Mouse (Mus musculus) macrophage (primary cell): ENCODE data around the gene Trim67. TPM values are rescaled to one million over a fixed set of nuclear protein-coding genes. Genes with fewer than 3 reads are reported as not detected.
A peak's percentile ranks its signal among the peaks of the same experiment; 100 is the strongest.
"Not testable (repeated sequence)": the region's sequence is repeated elsewhere in the genome, so short reads cannot be mapped to it uniquely, and the experiment has no call there.

ENCODE experiments used
- H3K27ac ChIP-seq: fragments of 350-480 bp; formaldehyde crosslinking; 2 replicates; pipeline ENCODE4 v1.9.0; 2021
- H3K36me3 ChIP-seq: fragments of 350-480 bp; formaldehyde crosslinking; 2 replicates; pipeline ENCODE4 v1.9.0; 2021; ENCODE audit errors: inconsistent target
- H3K4me3 ChIP-seq: fragments of 350-480 bp; formaldehyde crosslinking; 2 replicates; pipeline ENCODE4 v1.9.0; 2021; ENCODE audit errors: inconsistent target
- H3K79me2 ChIP-seq: fragments of 350-480 bp; formaldehyde crosslinking; 2 replicates; pipeline ENCODE4 v1.9.0; 2021; ENCODE audit errors: inconsistent target
- WGBS: methylation state at CpG from one replicate; pipeline ENCODE4 v1.1.7; 2026; ENCODE audit warnings: inconsistent platforms; ENCODE audit not compliant: missing documents; 5-methylcytosine and 5-hydroxymethylcytosine counted together
- polyA plus RNA-seq: library from polyadenylated mRNA; stranded (reverse); fragments of 250-400 nt; gene quantifications from 3 replicates; pipeline ENCODE4 v1.2.4, GENCODE M21; 2018; ENCODE audit warnings: inconsistent platforms

The Trim67 gene
- polyA plus RNA-seq, 1 experiment from 2014 or later: not detected

DNA sequence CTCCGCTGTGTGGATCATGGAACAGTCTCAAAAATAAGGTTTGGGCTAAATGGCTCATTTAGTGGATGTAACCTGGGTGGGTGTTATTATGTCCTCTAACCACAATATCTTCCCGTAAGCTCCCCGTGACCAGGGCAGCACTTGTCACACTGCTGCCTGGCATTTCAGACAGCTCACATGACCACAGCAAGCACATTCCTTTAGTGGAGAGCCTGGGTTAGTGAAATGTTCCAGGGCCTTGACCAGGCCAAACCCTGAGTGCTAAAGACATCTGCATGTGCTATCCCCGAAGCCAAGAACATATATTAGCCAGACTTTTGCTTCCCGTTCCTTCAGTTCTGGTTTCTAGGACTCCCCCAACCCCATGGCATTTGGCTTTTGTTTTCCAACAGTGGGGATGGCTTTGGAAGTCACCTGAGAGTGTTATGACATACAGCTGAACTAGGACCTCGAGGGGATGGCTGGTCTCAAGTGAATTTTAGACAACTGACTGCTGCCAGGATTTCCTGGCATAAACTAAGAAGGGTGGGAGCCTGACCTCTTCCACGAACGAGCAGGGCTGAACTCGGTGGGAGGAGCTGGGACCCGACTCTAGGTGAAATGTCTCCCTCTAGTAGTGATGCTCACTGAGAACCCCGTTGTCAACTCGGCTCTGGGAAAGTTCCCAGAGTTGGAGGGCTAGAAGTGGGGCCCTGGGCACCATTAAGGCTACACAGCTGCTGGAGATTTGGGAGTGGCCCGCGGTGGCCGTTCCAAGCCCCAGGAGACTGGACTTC lies 40.7 kb downstream of the Trim67 start:
- Histone ChIP-seq H3K36me3 (no peaks in the 10 kb centered on the region), H3K4me3 (no peak overlapping the region), H3K79me2 (no peaks in the 10 kb centered on the region), H3K27ac (no peak overlapping the region)
- WGBS: 48% methylated on average over 15 of the region's 15 CpGs

DNA sequence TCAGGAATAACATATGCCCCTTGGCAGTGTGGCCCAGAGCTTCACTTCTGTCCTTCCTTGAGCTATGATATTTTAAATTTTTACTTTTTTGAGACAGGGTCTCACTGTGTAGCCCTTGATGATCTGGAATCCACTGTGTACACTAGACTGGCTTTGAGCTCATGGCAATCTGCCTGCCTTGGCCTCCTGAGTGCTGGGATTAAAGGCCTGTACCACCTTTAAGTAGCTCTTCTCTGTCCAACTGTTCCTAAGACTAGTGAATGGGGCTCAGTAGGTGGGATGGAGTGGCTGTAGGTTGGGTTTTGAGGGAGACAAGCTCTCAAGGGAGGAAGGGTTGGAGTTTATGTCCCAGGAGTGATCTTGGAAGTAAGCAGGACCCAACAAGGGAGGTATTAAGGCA lies 43.0 kb downstream of the Trim67 start:
- no peak overlapping the region for H3K4me3 ChIP-seq
- no peaks in the 10 kb centered on the region for H3K79me2 ChIP-seq
- H3K36me3 ChIP-seq: peaks cover 12% of the 10 kb centered on the region; the same call in 1 of the 2 replicates
- H3K27ac ChIP-seq: no peak overlapping the region

DNA sequence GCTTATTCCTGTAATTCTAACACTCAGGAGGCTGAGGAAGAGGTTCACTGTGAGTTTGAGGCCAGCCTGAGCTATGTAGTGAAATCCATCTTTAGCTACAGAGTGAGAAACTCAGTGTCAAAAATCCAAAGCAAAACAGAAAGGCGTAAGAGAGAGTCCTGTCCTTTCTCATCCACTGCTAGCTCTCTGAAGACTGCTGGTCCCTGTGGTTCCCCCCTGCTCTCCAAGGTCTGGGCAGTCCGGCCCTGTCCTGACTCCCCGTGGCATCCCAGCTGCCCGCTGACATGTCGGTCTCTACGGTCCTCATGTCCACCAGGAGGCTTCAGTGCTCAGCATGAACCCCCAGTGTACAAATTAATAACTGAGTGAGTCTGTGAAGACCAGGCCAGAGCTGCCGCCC lies 43.4 kb downstream of the Trim67 start:
- 91% methylated on average over 7 of the region's 7 CpGs for WGBS
- Histone ChIP-seq H3K79me2 (no peaks in the 10 kb centered on the region), H3K4me3 (no peak overlapping the region), H3K36me3 (peaks cover 12% of the 10 kb centered on the region; the same call in 1 of the 2 replicates), H3K27ac (no peak overlapping the region)

DNA sequence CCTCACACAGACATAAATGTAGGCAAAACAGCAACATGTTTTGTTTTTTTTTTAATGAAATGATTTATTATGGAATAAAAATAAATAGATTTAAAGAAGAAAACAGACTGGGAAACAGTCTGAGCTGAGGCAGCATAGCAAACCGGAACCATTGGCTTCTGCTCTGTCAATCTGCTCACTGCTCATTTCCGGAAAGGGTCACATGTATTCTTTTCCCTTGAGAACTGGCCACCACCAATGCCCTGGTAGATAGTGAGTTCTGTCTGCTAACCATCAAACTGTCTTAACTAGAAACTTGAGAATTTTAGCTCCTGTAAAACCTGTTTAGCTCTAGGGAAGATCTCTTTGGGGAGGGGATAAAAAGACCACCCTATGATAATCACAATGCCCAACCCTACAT lies 44.0 kb downstream of the Trim67 start:
- Histone ChIP-seq H3K27ac (peak overlapping the region; percentile 24), H3K36me3 (peaks cover 16% of the 10 kb centered on the region; the same call in 1 of the 2 replicates), H3K4me3 (no peak overlapping the region), H3K79me2 (no peaks in the 10 kb centered on the region)
- WGBS: 60% methylated on average over 2 of the region's 2 CpGs

DNA sequence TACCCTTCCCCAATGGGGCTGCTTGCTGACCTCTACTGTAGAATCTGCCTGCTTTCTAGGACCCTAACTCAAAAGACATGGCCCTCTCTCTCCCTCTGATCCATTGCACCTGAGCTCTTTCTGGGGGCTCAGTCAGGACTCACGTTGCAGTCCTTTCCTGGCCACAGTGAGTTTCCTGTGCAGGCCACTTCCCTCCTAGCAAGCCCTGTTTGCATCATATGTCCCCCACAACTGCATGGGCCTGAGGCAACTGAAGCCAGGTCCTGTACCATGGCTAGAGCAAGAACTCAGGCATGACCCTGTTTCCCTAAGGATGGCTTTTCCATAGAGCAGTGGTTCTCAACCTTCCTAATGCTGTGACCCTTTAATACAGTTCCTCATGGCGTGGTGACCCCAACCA lies 45.1 kb downstream of the Trim67 start:
- 41% methylated on average over 2 of the region's 2 CpGs for WGBS
- H3K27ac ChIP-seq: no peak overlapping the region
- no peaks in the 10 kb centered on the region for H3K79me2 ChIP-seq
- no peak overlapping the region for H3K4me3 ChIP-seq
- H3K36me3 ChIP-seq: peaks cover 16% of the 10 kb centered on the region; the same call in 1 of the 2 replicates

DNA sequence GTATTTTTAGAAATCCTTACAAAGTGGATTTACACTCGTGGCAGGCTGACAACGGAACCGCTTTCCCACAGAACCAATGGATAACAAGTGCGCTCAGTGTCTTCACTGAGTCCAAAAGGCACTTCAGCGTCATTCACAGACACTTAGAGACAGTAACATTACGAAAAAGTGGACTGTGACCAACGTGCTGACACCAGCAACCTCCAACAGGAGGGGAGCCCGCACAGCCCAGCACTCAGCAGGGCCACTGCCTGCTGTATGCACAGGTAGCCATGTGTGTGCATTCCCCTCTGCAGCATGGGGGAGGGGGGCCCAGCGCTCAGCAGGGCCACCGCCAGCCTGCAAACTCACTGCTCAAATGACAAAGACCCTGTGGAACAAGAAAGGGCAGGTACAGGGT lies 46.5 kb downstream of the Trim67 start:
- peaks cover 16% of the 10 kb centered on the region; the same call in 1 of the 2 replicates for H3K36me3 ChIP-seq
- H3K4me3 ChIP-seq: no peak overlapping the region
- WGBS: 91% methylated on average over 10 of the region's 10 CpGs

DNA sequence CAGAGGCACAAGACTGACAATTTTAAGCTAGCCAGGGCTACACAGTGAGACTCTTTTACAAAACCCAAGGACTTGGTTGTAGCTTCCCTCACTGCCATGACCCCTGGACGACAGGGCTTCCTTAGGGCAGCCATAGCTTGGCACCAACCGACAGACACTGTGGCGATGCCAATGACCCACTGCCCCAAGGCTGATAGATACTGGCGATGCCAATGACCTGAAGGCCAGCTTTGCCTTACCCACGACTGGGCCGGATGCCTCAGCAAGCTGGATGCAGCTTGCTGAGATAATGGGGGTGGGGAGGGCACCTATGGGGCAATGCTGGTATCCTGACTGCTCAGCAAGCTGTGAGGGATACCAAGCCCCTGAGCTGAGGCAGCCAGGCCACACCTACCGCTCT lies 48.0 kb downstream of the Trim67 start:
- no peak overlapping the region for H3K27ac ChIP-seq
- peaks cover 16% of the 10 kb centered on the region; the same call in 1 of the 2 replicates for H3K36me3 ChIP-seq
- 96% methylated on average over 7 of the region's 7 CpGs for WGBS
- no peak overlapping the region for H3K4me3 ChIP-seq
- H3K79me2 ChIP-seq: no peaks in the 10 kb centered on the region

More for the DNA sequence above, 46.5 kb downstream of the Trim67 start:
- Histone ChIP-seq H3K27ac (no peak overlapping the region), H3K79me2 (no peaks in the 10 kb centered on the region)

DNA sequence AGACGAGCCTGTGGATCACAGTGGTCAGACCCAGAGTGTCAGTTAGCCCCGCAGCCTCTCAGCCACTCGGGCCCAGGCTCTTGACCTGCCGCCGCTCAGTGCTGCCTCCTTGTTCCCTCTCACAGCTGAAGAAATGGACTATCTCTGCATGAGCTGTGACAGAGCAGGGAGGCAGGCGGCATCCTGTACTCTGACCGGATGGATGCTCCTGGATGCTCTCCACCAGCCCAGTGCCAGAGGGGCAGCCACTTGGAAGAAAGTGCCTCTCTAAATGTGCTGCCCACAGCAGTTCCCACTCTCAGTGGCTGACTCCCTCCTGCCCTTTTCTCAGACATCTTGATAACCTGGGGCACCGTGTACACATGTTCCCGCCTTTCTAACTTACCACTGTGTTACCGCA lies 48.9 kb downstream of the Trim67 start:
- Histone ChIP-seq H3K79me2 (no peaks in the 10 kb centered on the region), H3K4me3 (no peak overlapping the region), H3K27ac (no peak overlapping the region), H3K36me3 (peaks cover 16% of the 10 kb centered on the region; the same call in 1 of the 2 replicates)
- 98% methylated on average over 10 of the region's 10 CpGs for WGBS

DNA sequence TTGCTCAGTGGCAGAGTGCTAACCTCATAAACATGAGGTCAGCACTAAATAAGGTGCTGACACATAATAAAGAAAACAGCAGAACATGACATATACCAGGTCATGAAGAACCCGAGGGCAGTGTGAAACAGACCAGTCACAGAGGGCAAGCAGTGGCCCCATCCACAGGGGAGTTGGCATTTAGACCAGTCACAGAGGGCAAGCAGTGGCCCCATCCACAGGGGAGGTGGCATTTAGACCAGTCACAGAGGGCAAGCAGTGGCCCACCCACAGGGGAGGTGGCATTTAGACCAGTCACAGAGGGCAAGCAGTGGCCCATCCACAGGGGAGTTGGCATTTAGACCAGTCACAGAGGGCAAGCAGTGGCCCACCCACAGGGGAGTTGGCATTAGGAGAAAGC lies 50.0 kb downstream of the Trim67 start:
- H3K27ac ChIP-seq, H3K79me2 ChIP-seq, H3K4me3 ChIP-seq: not testable (repeated sequence)
- 92% methylated on average over 1 of the region's 1 CpGs for WGBS
- H3K36me3 ChIP-seq: peaks cover 16% of the 10 kb centered on the region; the same call in 1 of the 2 replicates

DNA sequence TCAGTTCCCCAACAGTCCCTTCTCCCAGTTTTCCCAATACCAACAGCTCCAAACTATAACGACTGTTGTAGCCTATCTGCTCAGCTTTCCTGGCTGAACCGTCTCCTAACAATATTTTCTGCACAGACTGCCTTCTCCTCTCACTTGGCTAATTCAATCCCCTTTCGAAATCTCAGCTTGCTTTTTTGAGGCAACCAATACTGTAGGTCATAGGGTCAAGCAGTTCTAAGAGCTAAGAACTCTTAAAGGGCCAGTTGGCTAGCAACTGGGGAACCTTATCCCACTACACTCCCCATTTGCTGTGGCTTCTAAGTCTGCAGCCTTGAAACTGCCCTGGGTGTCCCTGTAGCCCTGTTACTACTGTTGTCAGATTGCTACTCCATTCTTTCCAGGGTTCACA lies 52.2 kb downstream of the Trim67 start:
- H3K27ac ChIP-seq: no peak overlapping the region
- no peaks in the 10 kb centered on the region for H3K79me2 ChIP-seq
- WGBS: 79% methylated on average over 3 of the region's 3 CpGs
- peaks cover 8% of the 10 kb centered on the region; the same call in 1 of the 2 replicates for H3K36me3 ChIP-seq
- H3K4me3 ChIP-seq: no peak overlapping the region

DNA sequence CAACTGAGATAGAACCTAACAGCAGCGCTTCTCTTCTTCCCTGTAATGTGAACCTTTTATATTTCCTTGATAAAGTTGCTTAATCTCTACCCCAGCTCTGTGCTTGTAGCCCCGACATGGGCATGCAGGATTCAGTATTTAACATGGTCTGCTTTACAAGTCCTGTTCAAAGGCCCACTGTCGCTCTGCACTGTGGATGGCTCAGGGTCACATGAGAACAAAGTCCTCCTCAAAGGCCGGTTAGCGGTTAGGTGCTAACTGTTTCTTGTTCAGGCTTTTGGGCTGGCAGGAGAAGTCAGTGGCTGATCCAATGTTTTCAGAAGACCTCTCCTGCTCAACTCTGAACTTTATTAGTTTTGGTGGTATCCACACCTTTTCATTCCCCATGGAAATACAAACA lies 52.7 kb downstream of the Trim67 start:
- H3K27ac ChIP-seq: no peak overlapping the region
- H3K4me3 ChIP-seq: no peak overlapping the region
- H3K79me2 ChIP-seq: no peaks in the 10 kb centered on the region
- 97% methylated on average over 5 of the region's 5 CpGs for WGBS
- H3K36me3 ChIP-seq: peaks cover 4% of the 10 kb centered on the region; the same call in 1 of the 2 replicates

DNA sequence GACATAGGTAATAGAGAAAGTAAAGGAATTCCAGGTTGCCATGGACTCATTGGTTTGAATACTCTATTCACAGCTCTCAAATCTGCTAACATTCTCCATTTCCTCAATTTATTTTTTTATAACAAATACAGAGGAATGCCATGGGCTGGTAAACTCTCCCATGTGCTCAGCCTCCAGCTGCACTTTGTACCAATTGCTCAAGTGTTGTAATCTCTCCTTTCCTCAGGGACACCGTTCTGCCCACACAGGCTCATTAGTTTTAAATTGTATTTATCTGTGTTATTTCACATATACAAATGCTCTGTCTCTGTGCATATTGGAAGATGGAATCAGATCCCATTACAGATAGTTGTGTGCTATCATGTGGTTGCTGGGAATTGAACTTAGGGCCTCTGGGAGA lies 60.6 kb downstream of the Trim67 start:
- Histone ChIP-seq H3K4me3 (no peak overlapping the region), H3K79me2 (no peaks in the 10 kb centered on the region), H3K27ac (no peak overlapping the region), H3K36me3 (no peaks in the 10 kb centered on the region)
- WGBS: 100% methylated on average over 1 of the region's 1 CpGs

DNA sequence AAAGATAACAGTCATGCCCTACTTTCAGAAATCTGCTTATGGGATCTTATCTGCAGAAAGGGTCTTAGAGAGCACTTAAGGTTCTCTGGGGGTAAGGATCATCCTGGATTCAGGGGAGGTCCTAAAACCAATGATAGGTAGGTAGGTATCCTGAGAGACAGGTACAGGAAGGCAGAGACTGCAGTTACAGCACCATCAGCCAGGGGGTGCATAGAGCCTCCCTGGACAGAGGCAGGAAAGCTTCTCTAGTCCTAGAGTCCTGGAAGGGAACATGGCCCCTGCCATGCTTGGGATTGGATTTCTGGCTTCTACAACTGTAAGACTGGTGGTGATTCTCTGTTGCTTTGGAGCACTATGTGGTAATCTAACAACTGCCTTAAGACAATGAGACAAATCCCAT lies 66.6 kb downstream of the Trim67 start:
- Histone ChIP-seq H3K36me3 (0 out of 2 replicates have a peak, but pooled peaks cover 8% of the 10 kb centered on the region), H3K27ac (no peak overlapping the region), H3K4me3 (no peak overlapping the region), H3K79me2 (peaks cover 27% of the 10 kb centered on the region)

DNA sequence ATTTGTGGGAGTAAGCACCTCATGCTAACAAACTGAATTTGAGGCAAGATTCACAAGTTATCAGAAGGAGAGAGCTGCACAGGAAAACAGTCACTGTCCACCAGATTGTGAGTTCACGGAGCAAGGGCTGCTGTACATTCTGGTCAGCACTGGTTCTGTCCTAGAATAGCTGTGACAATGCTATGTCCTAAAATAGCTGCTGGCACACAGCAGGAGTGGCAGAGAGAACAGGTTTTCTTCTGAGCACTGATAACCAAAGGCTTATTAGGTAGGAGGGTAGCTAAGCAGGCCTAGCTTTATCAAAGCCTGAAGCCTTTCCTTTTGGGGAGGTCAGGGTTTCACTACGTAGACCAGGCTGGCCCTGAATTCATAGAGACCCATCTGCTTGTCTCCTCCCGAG lies 67.3 kb downstream of the Trim67 start:
- Histone ChIP-seq H3K79me2 (peaks cover 34% of the 10 kb centered on the region), H3K36me3 (0 out of 2 replicates have a peak, but pooled peaks cover 8% of the 10 kb centered on the region), H3K27ac (no peak overlapping the region), H3K4me3 (no peak overlapping the region)
- 97% methylated on average over 3 of the region's 3 CpGs for WGBS

DNA sequence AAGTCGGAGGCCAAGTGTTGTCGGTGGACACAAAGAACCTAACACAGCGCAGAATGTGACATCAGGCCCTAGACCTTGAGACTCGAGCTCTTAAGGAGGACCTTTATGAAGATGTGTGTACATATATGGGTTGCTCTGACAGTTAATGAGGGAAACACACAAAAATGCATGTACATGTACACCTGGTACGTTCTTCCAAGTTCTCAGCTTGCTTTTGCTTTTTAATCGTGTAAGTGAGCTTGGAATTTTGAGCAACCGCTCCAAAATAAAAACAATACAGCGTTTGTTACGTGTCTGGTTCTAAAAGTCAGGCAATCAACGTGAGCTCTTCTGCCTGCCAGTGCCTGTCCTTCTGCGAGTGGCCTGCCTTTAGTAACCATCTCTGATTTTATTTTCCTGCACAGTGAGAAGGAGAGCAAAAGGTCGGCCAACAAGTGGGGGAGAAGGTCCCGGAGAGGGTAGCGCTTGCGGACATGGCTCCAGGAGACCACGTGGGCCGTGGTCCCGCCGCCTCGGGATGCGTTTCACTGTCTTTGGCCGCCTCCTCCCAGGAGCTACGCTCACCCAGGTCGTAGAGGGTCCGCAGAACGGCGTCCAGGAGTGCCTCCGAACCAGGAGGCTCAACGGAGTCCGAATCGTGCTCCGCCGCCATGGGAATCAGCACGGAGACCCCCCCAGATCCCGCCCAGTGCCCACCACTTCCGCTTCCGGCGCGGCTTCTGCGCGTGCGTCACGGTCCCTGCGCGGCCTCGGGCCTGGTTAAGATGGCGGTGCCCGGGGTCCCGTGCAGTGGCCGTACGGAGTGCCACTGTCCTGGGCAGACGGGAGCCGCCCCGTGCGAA lies 69.7 kb downstream of the Trim67 start, which contains the start of the genes Gnpat and 2810004N23Rik:
TSS of gene Gnpat (plus strand) at position 713 of the 842 bp plus-strand sequence.
TSS of gene 2810004N23Rik (minus strand) at position 800 of the 842 bp plus-strand sequence.
- 0 out of 2 replicates have a peak, but pooled peaks cover 8% of the 10 kb centered on the region for H3K36me3 ChIP-seq
- H3K27ac ChIP-seq: peak within 1 kb of the TSS; percentile 69
- peak within 1 kb of the TSS; percentile 96 for H3K4me3 ChIP-seq
- peaks cover 57% of the 10 kb centered on the region for H3K79me2 ChIP-seq
- under 1% methylated on average over 55 of the region's 55 CpGs for WGBS
